Mouse (Mus musculus) effector memory CD4-positive, alpha-beta T cell, adult 5 months (primary cell): Measurements from ENCODE around the gene Galm. TPM values are rescaled to one million over a fixed set of nuclear protein-coding genes. Genes with fewer than 3 reads are reported as not detected.

Experiments
- polyA plus RNA-seq: library from polyadenylated mRNA; unstranded; fragments of 100-300 nt; shearing (Covaris generic); gene quantifications from one replicate; pipeline ENCODE4 v1.2.1, GENCODE M21; 2017

The Galm gene
- polyA plus RNA-seq = 11.0 TPM

DNA sequence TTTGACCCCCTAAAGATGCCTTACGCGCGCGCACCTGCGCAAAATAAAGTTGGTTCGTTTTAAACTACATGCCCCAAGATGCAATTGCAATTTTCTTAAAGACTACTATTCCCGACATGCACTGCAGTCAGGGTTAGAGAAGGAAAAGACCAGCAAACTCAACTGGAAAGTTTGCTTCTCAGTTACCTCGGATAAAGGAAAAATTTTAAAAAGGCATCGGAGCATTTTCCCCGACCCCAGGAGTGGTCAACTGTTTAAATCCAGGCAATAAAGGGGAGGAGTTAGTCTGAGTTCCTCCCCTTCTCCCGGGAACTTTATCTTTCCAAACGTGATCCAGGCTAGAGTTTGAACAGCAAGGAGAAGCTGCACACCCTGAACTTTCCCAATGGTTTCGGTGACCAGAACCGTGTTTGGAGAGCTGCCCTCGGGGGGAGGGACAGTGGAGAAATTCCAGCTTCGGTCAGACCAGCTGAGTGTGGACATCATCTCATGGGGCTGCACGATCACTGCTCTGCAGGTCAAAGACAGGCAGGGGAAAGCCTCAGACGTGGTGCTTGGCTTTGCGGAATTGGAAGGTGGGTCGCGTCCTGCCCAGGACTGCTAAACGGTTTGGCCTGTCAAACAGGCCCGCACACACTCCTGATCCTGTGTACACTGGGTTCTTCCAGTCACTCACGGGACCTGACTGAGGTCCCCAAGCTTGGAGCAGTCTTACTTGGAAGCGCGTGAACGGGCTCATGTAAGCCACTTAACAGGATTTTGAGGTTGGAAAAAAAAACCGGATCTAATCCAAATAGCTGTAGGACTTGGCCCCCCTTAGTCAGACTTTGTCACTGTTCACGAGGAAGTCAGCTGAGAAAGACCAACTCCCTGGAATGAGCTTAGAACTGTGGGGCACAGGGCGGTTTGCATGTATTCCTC, at the start of gene Galm:
Gene Galm (plus strand): TSS at position 141 of the 921 bp plus-strand sequence.

DNA sequence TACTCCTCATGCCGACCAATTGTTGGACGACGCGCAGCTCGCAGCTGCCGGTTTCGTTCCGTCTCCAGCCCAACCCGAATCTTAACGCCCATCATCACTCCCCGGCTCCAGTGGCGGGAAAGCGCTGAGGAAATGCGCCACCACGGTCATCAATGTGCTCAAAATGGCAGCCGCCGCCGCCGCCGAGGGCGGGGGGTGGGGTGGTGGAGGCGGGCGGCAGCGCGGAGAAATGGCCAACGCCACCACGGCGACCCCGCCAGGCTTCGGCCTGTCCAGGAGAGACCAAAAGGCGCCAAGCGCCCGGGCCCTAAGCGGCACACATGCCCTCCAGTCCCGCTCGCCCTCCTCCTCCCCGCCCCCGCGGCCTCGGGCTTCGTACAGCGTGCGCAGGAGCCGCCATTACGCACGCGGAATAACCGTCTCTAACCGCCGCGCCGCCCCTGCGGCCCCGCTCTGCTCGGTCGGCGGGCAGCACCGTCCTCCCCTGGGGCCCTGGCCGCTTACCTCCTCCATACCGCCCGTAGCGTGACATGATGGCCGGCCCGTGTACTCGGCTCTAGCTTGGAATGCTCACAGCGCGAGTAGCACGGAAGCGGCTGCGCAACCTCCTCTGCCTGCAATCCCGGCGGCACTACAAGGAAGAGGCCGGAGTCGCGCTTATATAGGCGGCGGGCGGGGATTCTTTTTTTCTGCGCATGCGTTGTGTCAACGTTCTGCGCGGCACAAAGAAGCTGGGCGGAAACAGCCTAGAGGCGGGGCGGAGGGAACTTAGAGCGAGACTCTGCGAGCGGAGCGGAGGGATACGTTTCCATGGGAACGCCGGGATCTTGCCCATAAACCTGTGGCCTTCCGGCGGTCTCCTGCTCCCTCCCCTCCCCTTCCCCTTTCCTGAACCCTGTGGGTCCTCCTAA, 79.7 kb downstream of the Galm start, which contains the start of the genes Srsf7 and Ttc39d:
Gene Srsf7 (minus strand): TSS at position 637 of the 911 bp plus-strand sequence.
Gene Ttc39d (plus strand): TSS at position 790 of the 911 bp plus-strand sequence.

DNA sequence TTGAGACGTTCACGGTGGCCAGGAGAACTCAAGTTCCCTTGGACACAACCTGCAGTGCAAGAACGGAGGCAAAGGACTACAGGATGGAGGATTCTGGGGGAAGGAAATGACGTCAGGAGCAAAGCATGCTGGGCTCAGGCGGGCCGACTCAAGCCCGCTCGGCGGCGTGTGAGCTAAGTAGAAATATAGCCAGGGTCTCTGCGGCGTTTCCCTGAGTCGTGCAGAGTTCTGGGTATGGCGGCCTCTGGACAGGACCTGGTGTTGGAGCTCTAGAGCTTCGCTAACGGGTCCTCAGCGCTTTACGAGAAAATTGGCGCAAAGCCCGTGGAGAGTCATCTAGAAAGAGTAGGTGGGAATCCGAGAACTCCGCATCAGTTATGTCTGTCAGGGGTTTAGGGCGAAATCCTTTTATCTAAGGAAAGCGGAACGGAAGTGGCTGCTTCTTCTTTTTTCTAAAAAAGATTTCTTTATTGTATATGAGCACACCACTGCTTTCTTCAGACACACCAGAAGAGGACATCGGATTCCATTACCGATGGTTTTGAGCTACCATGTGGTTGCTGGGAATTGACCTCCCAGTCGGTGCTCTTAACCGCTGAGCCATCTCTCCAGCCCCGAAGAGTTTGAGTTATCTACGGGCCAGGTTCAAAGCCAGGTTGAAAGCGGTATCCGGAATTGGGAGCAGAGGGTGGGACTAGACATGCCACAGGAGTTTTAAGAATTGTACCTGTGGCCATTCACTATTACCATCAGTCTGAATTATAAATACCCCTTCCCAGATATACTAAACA, 97.2 kb downstream of the Galm start, which contains the start of gene Gemin6:
Gene Gemin6 (plus strand): TSS at position 116 of the 791 bp plus-strand sequence.

Other genes starting within 250 kb of the Galm start
- 59.8 TPM for gene Atl2, start 231.3 kb upstream of the Galm start, polyA plus RNA-seq
- gene Hnrnpll, start 65.1 kb upstream of the Galm start, polyA plus RNA-seq = 52.7 TPM
- 778 TPM for gene Srsf7, start 79.8 kb downstream of the Galm start, polyA plus RNA-seq
- gene Ttc39d, start 80.0 kb downstream of the Galm start, polyA plus RNA-seq = not detected
- gene Gemin6, start 97.0 kb downstream of the Galm start, polyA plus RNA-seq = 4.3 TPM
- 2.2 TPM for gene Morn2, start 162.7 kb downstream of the Galm start, polyA plus RNA-seq
- 17.6 TPM for gene Dhx57, start 163.0 kb downstream of the Galm start, polyA plus RNA-seq
- gene Arhgef33, start 179.9 kb downstream of the Galm start, polyA plus RNA-seq = not detected
- gene Gm10190, start 246.1 kb downstream of the Galm start, polyA plus RNA-seq = not detected